Mouse (Mus musculus): ENCODE results near the gene Eif2ak4.
A peak's percentile ranks its signal among the peaks of the same experiment; 100 is the strongest.

Gene Eif2ak4

GRCm38 (mm10) chr2:118405568-118405967, 17.1 kb downstream of the Eif2ak4 start:
- no peak for DNase-seq (ENCODE audit: low spot score in 2 of 2)

GRCm38 (mm10) chr2:118406811-118407210, 18.4 kb downstream of the Eif2ak4 start:
- DNase-seq (ENCODE audit: low spot score in 2 of 2), result no peak

GRCm38 (mm10) chr2:118408336-118408895, 20.0 kb downstream of the Eif2ak4 start:
- no peak for DNase-seq (ENCODE audit: low spot score in 2 of 2)

GRCm38 (mm10) chr2:118412821-118413220, 24.4 kb downstream of the Eif2ak4 start:
- no peak for DNase-seq (ENCODE audit: low spot score in 2 of 2)

- DNase-seq (ENCODE audit: low spot score in 2 of 2), result no peak
Measured at GRCm38 (mm10) chr2:118415601-118416355, 27.4 kb downstream of the Eif2ak4 start.

GRCm38 (mm10) chr2:118418076-118418475, 29.7 kb downstream of the Eif2ak4 start:
- DNase-seq (ENCODE audit: low spot score in 2 of 2), result no peak

GRCm38 (mm10) chr2:118421951-118422350, 33.5 kb downstream of the Eif2ak4 start:
- no peak for DNase-seq (ENCODE audit: low spot score in 2 of 2)

- DNase-seq (ENCODE audit: low spot score in 2 of 2), result no peak
Measured at GRCm38 (mm10) chr2:118422385-118422784, 34.0 kb downstream of the Eif2ak4 start.

- no peak for DNase-seq (ENCODE audit: low spot score in 2 of 2)
Measured at GRCm38 (mm10) chr2:118428296-118428695, 39.9 kb downstream of the Eif2ak4 start.

GRCm38 (mm10) chr2:118429297-118429696, 40.9 kb downstream of the Eif2ak4 start:
- no peak for DNase-seq (ENCODE audit: low spot score in 2 of 2)

- DNase-seq (ENCODE audit: low spot score in 2 of 2), result no peak
Measured at GRCm38 (mm10) chr2:118430630-118431029, 42.2 kb downstream of the Eif2ak4 start.

GRCm38 (mm10) chr2:118431589-118431988, 43.2 kb downstream of the Eif2ak4 start:
- peak in 1 of 2 experiments; percentile 19 for DNase-seq (ENCODE audit: low spot score in 2 of 2)

GRCm38 (mm10) chr2:118442172-118442571, 53.8 kb downstream of the Eif2ak4 start:
- DNase-seq (ENCODE audit: low spot score in 2 of 2), result no peak

- DNase-seq (ENCODE audit: low spot score in 2 of 2), result no peak
Measured at GRCm38 (mm10) chr2:118442723-118443122, 54.3 kb downstream of the Eif2ak4 start.

- peak in 1 of 2 experiments; percentile 16 for DNase-seq (ENCODE audit: low spot score in 2 of 2)
Measured at GRCm38 (mm10) chr2:118445696-118446674, 57.6 kb downstream of the Eif2ak4 start.

GRCm38 (mm10) chr2:118448181-118448580, 59.8 kb downstream of the Eif2ak4 start:
- no peak for DNase-seq (ENCODE audit: low spot score in 2 of 2)

- DNase-seq (ENCODE audit: low spot score in 2 of 2), result no peak
Measured at GRCm38 (mm10) chr2:118451056-118451455, 62.6 kb downstream of the Eif2ak4 start.

GRCm38 (mm10) chr2:118457029-118457428, 68.6 kb downstream of the Eif2ak4 start:
- no peak for DNase-seq (ENCODE audit: low spot score in 2 of 2)

- DNase-seq (ENCODE audit: low spot score in 2 of 2), result peak in 1 of 2 experiments; percentile 14
Measured at GRCm38 (mm10) chr2:118457463-118458261, 69.2 kb downstream of the Eif2ak4 start.

GRCm38 (mm10) chr2:118461480-118462165, 73.2 kb downstream of the Eif2ak4 start:
- no peak for DNase-seq (ENCODE audit: low spot score in 2 of 2)

GRCm38 (mm10) chr2:118463480-118463879, 75.1 kb downstream of the Eif2ak4 start:
- no peak for DNase-seq (ENCODE audit: low spot score in 2 of 2)

Measured in cerebellum, postnatal 4 days (tissue).